In genomic region chr14:7962626-7963025, GRCm38 (mm10) we compare ENCODE assay signal across 40 mouse cellular contexts. TPM values are rescaled to one million over a fixed set of nuclear protein-coding genes. Genes with fewer than 3 reads are reported as not detected.
"Had no signal": no experiment of that assay in that cellular context is flagged by ENCODE, and none has a peak within 500 bp of the region (broad histone marks: within the 10 kb centered on the region; RNA-seq: fewer than 3 reads in every experiment).

No protein-coding gene starts in this region.

- H3K36me3 ChIP-seq: heart, embryonic 13.5 days; heart, embryonic 15.5 days; hindbrain, embryonic 10.5 days; hindbrain, embryonic 12.5 days; kidney, embryonic 15.5 days; limb, embryonic 13.5 days; limb, embryonic 15.5 days; liver, embryonic 12.5 days had no signal

- H3K27ac ChIP-seq: gastrocnemius, adult 2 months; heart, adult 2 months; heart, embryonic 13.5 days; heart, embryonic 15.5 days; hindbrain, embryonic 10.5 days; hindbrain, embryonic 12.5 days; hindbrain, embryonic 14.5 days; hindbrain, postnatal 0 days; kidney, embryonic 15.5 days; kidney, postnatal 0 days; limb, embryonic 13.5 days; limb, embryonic 15.5 days; liver, embryonic 12.5 days; liver, embryonic 14.5 days had no signal

- H3K9me3 ChIP-seq: heart, embryonic 13.5 days; heart, embryonic 15.5 days; hindbrain, embryonic 10.5 days; hindbrain, embryonic 12.5 days; kidney, embryonic 15.5 days; limb, embryonic 13.5 days; limb, embryonic 15.5 days; liver, embryonic 12.5 days had no signal

- H3K9ac ChIP-seq: heart, embryonic 13.5 days; heart, embryonic 15.5 days; hindbrain, embryonic 12.5 days; hindbrain, embryonic 14.5 days; kidney, embryonic 15.5 days; limb, embryonic 13.5 days; limb, embryonic 15.5 days; liver, embryonic 12.5 days; liver, embryonic 14.5 days had no signal

- H3K4me1 ChIP-seq: hindbrain, embryonic 10.5 days; hindbrain, embryonic 12.5 days; liver, embryonic 12.5 days had no signal

- H3K27me3 ChIP-seq: heart, embryonic 13.5 days; heart, embryonic 15.5 days; hindbrain, embryonic 12.5 days; kidney, embryonic 15.5 days; limb, embryonic 13.5 days; limb, embryonic 15.5 days; liver, embryonic 12.5 days had no signal

- H3K4me2 ChIP-seq: heart, embryonic 11.5 days; heart, embryonic 13.5 days; heart, embryonic 15.5 days; hindbrain, embryonic 12.5 days; hindbrain, embryonic 14.5 days; kidney, embryonic 15.5 days; limb, embryonic 13.5 days; limb, embryonic 15.5 days; liver, embryonic 12.5 days had no signal

- ATAC-seq: hindbrain, postnatal 0 days; liver, embryonic 12.5 days had no signal

- DNase-seq: gastrocnemius, adult 2 months; gastrocnemius, postnatal 10 days; gastrocnemius, postnatal 25 days; heart, adult 11 months; heart, adult 2 months; heart, postnatal 14 days; heart, postnatal 4 days; kidney, adult 11 months; kidney, adult 2 months; kidney, adult 9 months; kidney, postnatal 14 days; kidney, postnatal 36 days; layer of hippocampus, adult 9-11 months; layer of hippocampus, postnatal 36 days; left cerebral cortex, postnatal 4 days had no signal

- H3K4me3 ChIP-seq: gastrocnemius, adult 2 months; heart, adult 2 months; heart, embryonic 13.5 days; heart, embryonic 15.5 days; hindbrain, embryonic 10.5 days; hindbrain, embryonic 12.5 days; kidney, embryonic 15.5 days; limb, embryonic 13.5 days; limb, embryonic 15.5 days; liver, embryonic 12.5 days had no signal

RNA-seq across cellular contexts. Expression of gene Gm45521, which starts 5.5 kb away (rescaled TPM):
- total RNA-seq: gastrocnemius, adult 2 months; gastrocnemius, postnatal 10 days; gastrocnemius, postnatal 25 days; gastrocnemius, postnatal 4 days; heart, adult 2 months; heart, postnatal 14 days; heart, postnatal 4 days; hindbrain, postnatal 0 days; layer of hippocampus, adult 18-20 months; layer of hippocampus, postnatal 14 days; layer of hippocampus, postnatal 36 days; left cerebral cortex, adult 18-20 months; left cerebral cortex, postnatal 25 days; left cerebral cortex, postnatal 4 days had no signal
- polyA plus RNA-seq: frontal cortex, adult 2 months; heart, adult 2 months; heart, embryonic 13.5 days; heart, embryonic 15.5 days; heart, postnatal 0 days; intestine, embryonic 14.5 days; kidney, adult 2 months; kidney, embryonic 15.5 days; kidney, postnatal 0 days; large intestine, adult 2 months; limb, embryonic 13.5 days; limb, embryonic 15.5 days; liver, embryonic 12.5 days; liver, embryonic 14.5 days; liver, embryonic 16.5 days had no signal

RNA-seq across cellular contexts. Expression of gene Dnase1l3, which starts 31.7 kb away (rescaled TPM):
- total RNA-seq: gastrocnemius, adult 2 months; gastrocnemius, postnatal 25 days; heart, postnatal 4 days; hindbrain, postnatal 0 days; layer of hippocampus, adult 8-10 months; layer of hippocampus, postnatal 14 days; layer of hippocampus, postnatal 36 days; left cerebral cortex, adult 18-20 months; left cerebral cortex, postnatal 10 days; left cerebral cortex, postnatal 25 days had no signal
- polyA plus RNA-seq: hindbrain, embryonic 12.5 days had no signal
